Mouse (Mus musculus): ENCODE results near the gene Xiap. TPM values are rescaled to one million over a fixed set of nuclear protein-coding genes. Genes with fewer than 3 reads are reported as not detected.
"Not testable (repeated sequence)": the region's sequence is repeated elsewhere in the genome, so short reads cannot be mapped to it uniquely, and the experiment has no call there.

Xiap gene
- polyA plus RNA-seq (2015; fragmentation: Nextera tagmentation; extraction: Ambion mirVana), result 11.3 and 12.0 TPM in 2 replicates

DNA sequence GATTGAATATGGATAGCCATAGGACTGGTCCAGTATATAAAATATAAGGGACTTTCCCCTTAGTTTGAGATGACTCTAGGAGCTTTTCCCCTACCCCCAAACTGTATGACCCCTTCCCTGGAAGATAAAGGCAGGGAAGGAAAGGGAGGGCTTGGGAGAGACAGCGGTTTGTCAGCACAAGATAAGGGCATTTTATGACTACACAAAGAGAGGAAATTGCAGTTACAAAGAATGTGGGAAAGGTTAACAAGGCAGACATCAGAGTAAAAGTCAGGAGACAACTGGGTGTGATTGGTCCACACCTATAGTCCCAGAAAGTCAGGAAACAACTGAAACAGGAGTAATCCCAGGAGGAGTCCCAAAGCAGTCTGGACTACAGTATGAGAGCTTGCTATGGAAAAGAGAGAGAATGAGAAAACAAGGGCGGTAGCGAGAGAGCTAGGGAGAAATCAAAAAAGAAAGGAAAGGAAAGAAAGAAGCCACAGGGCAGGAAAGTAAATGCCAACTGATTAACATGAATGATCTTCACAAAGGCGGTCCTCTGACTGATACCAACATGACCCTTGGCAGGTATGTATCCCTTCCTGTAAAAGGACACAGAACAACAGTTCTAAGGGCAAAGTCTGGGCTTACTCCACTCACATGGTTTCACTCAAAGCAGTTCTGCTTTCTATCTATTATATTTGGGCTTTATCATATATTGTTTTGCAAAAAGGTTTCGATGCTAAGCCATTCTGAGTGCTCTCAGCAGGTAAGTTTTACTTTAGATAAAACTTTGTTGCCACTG, at the start of gene Xiap:
Xiap (plus strand) TSS at position 398 of the 787 bp plus-strand sequence.
- no peaks in the 10 kb centered on the region for H3K9me3 ChIP-seq (replicated peaks)
- no peaks in the 10 kb centered on the region for H3K4me1 ChIP-seq
- no peak within 1 kb of the TSS for H3K4me3 ChIP-seq (replicated peaks)
- no peak within 1 kb of the TSS for H3K4me2 ChIP-seq
- H3K36me3 ChIP-seq, result no peaks in the 10 kb centered on the region
- 74% methylated on average over 5 of the region's 5 CpGs for WGBS
- H3K27ac ChIP-seq (replicated peaks), result no peak within 1 kb of the TSS
- H3K9ac ChIP-seq (replicated peaks), result no peak within 1 kb of the TSS
- no peaks in the 10 kb centered on the region for H3K27me3 ChIP-seq (replicated peaks)
- no peak for ATAC-seq (ENCODE audit: low FRiP score)

DNA sequence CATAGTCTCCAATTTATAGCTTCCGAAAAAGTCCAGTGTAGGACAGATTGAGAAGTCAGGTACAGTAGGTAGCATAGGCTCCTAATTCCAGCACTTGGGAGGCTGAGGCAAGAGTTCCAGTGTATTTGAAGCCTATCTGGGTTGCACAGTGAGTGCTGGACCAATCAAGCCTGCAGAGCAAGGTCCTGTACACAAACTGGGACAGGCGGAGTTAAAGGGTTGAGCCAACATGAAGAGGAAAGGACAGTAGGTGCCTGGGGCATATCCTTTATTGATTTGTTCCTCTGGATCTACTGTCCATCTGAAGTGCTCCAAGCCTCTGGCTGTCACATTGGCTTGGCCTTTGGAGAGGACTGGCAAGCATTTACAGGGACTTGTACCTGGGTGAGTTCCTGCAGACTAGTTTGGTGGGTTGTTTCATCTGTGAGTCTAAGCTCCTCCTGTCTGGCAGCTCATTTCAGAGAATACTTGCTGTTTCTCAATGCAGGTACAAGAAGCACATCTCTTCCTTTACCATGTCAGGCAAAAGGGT, 46.7 kb upstream of the Xiap start:
- Histone ChIP-seq H3K4me3 (replicated peaks) (no peak overlapping the region), H3K4me2 (no peak overlapping the region), H3K27me3 (replicated peaks) (no peaks in the 10 kb centered on the region), H3K9me3 (replicated peaks) (no peaks in the 10 kb centered on the region), H3K36me3 (no peaks in the 10 kb centered on the region), H3K9ac (replicated peaks) (no peak overlapping the region), H3K4me1 (no peaks in the 10 kb centered on the region), H3K27ac (replicated peaks) (no peak overlapping the region)
- no peak for ATAC-seq (ENCODE audit: low FRiP score)
- WGBS, result 83% methylated on average over 2 of the region's 2 CpGs

GRCm38 (mm10) chrX:42013776-42014175, 45.7 kb upstream of the Xiap start:
- Histone ChIP-seq H3K4me2 (no peak overlapping the region), H3K4me1 (no peaks in the 10 kb centered on the region), H3K27me3 (replicated peaks) (no peaks in the 10 kb centered on the region), H3K4me3 (replicated peaks) (no peak overlapping the region), H3K9me3 (replicated peaks) (no peaks in the 10 kb centered on the region), H3K27ac (replicated peaks) (no peak overlapping the region), H3K9ac (replicated peaks) (no peak overlapping the region), H3K36me3 (no peaks in the 10 kb centered on the region)
- 77% methylated on average over 3 of the region's 3 CpGs for WGBS
- ATAC-seq (ENCODE audit: low FRiP score), result no peak

DNA sequence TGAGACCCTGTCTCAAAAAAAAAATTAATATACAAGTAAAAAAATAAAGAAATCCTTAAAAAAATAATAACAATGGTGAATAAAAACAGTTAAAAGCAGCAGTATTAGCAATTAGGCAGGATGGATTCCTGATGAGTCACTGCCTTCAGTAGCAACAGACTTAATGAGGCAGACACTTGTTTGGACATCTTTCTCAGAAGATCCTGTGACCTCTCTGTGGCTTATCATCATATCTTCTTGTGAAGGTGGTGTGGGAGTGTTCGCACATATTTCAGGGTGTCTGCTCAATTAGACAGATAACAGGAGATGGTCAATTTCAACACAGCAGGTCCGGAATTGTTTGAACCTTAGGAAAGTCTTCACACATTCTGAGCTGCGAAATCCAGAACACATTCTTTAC, 45.0 kb upstream of the Xiap start:
- no peak overlapping the region for H3K27ac ChIP-seq (replicated peaks)
- H3K9ac ChIP-seq (replicated peaks), result no peak overlapping the region
- WGBS, result 92% methylated on average over 3 of the region's 3 CpGs
- H3K4me1 ChIP-seq, result no peaks in the 10 kb centered on the region
- no peaks in the 10 kb centered on the region for H3K27me3 ChIP-seq (replicated peaks)
- no peak overlapping the region for H3K4me2 ChIP-seq
- no peak overlapping the region for H3K4me3 ChIP-seq (replicated peaks)
- no peaks in the 10 kb centered on the region for H3K36me3 ChIP-seq
- H3K9me3 ChIP-seq (replicated peaks), result no peaks in the 10 kb centered on the region
- no peak for ATAC-seq (ENCODE audit: low FRiP score)

- H3K9me3 ChIP-seq (replicated peaks), result no peaks in the 10 kb centered on the region
- no peaks in the 10 kb centered on the region for H3K4me1 ChIP-seq
- H3K9ac ChIP-seq (replicated peaks), result no peak overlapping the region
- H3K4me3 ChIP-seq (replicated peaks), result no peak overlapping the region
- no peaks in the 10 kb centered on the region for H3K27me3 ChIP-seq (replicated peaks)
- no peaks in the 10 kb centered on the region for H3K36me3 ChIP-seq
- H3K27ac ChIP-seq (replicated peaks), result no peak overlapping the region
- no peak overlapping the region for H3K4me2 ChIP-seq
- WGBS, result 56% methylated on average over 1 of the region's 1 CpGs
- ATAC-seq (ENCODE audit: low FRiP score), result no peak
Measured at GRCm38 (mm10) chrX:42018030-42018429, 41.4 kb upstream of the Xiap start.

GRCm38 (mm10) chrX:42019441-42019840, 40.0 kb upstream of the Xiap start:
- Histone ChIP-seq H3K27ac (replicated peaks) (no peak overlapping the region), H3K9ac (replicated peaks) (no peak overlapping the region), H3K4me1 (no peaks in the 10 kb centered on the region), H3K27me3 (replicated peaks) (no peaks in the 10 kb centered on the region), H3K9me3 (replicated peaks) (no peaks in the 10 kb centered on the region), H3K4me3 (replicated peaks) (no peak overlapping the region), H3K4me2 (no peak overlapping the region), H3K36me3 (no peaks in the 10 kb centered on the region)
- no peak for ATAC-seq (ENCODE audit: low FRiP score)
- WGBS, result 91% methylated on average over 2 of the region's 2 CpGs

DNA sequence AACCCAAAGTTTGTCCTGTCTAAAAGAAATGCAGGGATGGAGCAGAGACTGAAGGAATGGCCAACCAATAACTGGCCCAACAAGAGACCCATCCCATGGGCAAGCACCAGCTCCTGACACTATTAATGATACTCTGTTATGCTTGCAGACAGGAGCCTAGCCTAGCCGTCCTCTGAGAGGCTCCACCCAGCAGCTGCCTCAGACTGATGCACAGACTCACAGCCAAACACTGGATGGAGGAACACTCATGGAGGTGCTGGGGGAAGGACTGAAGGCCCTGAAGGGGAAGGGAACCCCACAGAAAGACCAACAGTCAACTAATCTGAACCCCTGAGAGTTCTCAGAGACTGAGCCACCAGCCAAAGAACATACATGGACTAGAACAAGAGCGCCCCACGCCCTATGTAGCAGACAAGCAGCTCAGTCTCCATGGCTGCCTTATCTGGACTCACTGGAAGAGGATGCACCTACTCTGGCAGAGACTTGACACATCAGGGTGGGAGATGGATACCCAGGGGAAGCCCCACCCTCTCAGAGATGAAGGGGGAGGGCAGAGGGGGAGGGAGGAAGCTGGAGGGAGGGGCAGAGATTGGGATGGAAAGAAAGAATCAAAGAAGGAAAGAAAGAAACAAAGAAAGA, 33.6 kb upstream of the Xiap start:
- H3K9ac ChIP-seq (replicated peaks); H3K27me3 ChIP-seq (replicated peaks); H3K4me1 ChIP-seq; H3K9me3 ChIP-seq (replicated peaks); ATAC-seq (ENCODE audit: low FRiP score); H3K4me3 ChIP-seq (replicated peaks); H3K27ac ChIP-seq (replicated peaks); H3K4me2 ChIP-seq; H3K36me3 ChIP-seq: not testable (repeated sequence)
- 94% methylated on average over 2 of the region's 3 CpGs for WGBS

DNA sequence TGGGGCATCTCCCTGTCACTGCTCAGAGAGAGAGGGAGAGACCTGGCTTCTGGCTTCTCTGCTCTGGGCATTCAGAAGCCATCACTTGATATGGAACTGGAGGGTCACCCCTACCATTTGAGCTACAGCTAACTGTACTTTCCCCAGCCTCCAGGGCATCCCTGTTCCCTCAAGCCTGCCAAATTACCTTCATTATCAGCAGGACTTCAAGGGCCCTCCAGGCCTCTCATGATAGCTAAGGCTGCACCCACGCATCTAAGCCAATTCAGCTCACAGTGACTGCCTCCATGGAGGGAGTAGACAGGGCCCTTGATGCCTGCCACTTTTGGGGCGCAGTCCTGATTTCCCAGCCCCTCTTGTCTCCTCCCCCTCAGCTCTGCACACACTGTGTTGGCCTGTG, 32.5 kb upstream of the Xiap start:
- not testable (repeated sequence) for H3K27ac ChIP-seq (replicated peaks); H3K4me3 ChIP-seq (replicated peaks); H3K27me3 ChIP-seq (replicated peaks); H3K9me3 ChIP-seq (replicated peaks); H3K9ac ChIP-seq (replicated peaks); H3K4me2 ChIP-seq; H3K4me1 ChIP-seq; ATAC-seq (ENCODE audit: low FRiP score); H3K36me3 ChIP-seq
- WGBS, result 93% methylated on average over 2 of the region's 2 CpGs

GRCm38 (mm10) chrX:42033111-42033693, 26.3 kb upstream of the Xiap start:
- H3K27me3 ChIP-seq (replicated peaks), result no peaks in the 10 kb centered on the region
- no peaks in the 10 kb centered on the region for H3K4me1 ChIP-seq
- 43% methylated on average over 8 of the region's 8 CpGs for WGBS
- H3K4me3 ChIP-seq (replicated peaks), result no peak overlapping the region
- H3K4me2 ChIP-seq, result no peak overlapping the region
- no peak for ATAC-seq (ENCODE audit: low FRiP score)
- H3K9me3 ChIP-seq (replicated peaks), result no peaks in the 10 kb centered on the region
- H3K36me3 ChIP-seq, result no peaks in the 10 kb centered on the region
- H3K9ac ChIP-seq (replicated peaks), result no peak overlapping the region
- no peak overlapping the region for H3K27ac ChIP-seq (replicated peaks)

GRCm38 (mm10) chrX:42033911-42034310, 25.6 kb upstream of the Xiap start:
- no peaks in the 10 kb centered on the region for H3K36me3 ChIP-seq
- H3K4me1 ChIP-seq, result no peaks in the 10 kb centered on the region
- H3K9me3 ChIP-seq (replicated peaks), result no peaks in the 10 kb centered on the region
- no peaks in the 10 kb centered on the region for H3K27me3 ChIP-seq (replicated peaks)
- H3K4me3 ChIP-seq (replicated peaks), result no peak overlapping the region
- no peak overlapping the region for H3K4me2 ChIP-seq
- no peak overlapping the region for H3K9ac ChIP-seq (replicated peaks)
- no peak overlapping the region for H3K27ac ChIP-seq (replicated peaks)
- no peak for ATAC-seq (ENCODE audit: low FRiP score)
- 68% methylated on average over 7 of the region's 7 CpGs for WGBS

DNA sequence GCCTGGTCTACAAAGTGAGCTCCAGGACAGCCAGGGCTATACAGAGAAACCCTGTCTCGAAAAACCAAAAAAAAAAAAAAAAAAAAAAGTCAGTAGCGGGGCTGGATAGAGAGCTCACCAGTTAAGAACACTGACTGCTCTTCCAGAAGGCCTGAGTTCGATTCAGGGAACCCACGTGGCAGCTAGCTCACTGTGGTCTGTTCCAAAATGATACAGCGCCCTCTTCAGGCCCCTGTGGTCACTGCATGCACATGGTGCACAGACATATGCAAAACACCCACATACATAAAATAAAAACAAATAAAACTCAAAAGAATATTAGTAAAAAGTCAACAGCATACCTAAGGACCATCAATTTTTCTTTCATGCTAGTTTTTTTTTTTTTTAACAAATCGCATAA, 20.0 kb upstream of the Xiap start:
- Histone ChIP-seq H3K4me2 (no peak overlapping the region), H3K4me3 (replicated peaks) (no peak overlapping the region), H3K4me1 (no peaks in the 10 kb centered on the region), H3K9ac (replicated peaks) (no peak overlapping the region), H3K27me3 (replicated peaks) (no peaks in the 10 kb centered on the region), H3K9me3 (replicated peaks) (no peaks in the 10 kb centered on the region), H3K36me3 (no peaks in the 10 kb centered on the region), H3K27ac (replicated peaks) (no peak overlapping the region)
- WGBS, result 82% methylated on average over 5 of the region's 6 CpGs
- ATAC-seq (ENCODE audit: low FRiP score), result no peak

- no peak for ATAC-seq (ENCODE audit: low FRiP score)
- Histone ChIP-seq H3K36me3 (no peaks in the 10 kb centered on the region), H3K9me3 (replicated peaks) (no peaks in the 10 kb centered on the region), H3K27me3 (replicated peaks) (no peaks in the 10 kb centered on the region), H3K9ac (replicated peaks) (no peak overlapping the region), H3K4me2 (no peak overlapping the region), H3K27ac (replicated peaks) (no peak overlapping the region), H3K4me3 (replicated peaks) (no peak overlapping the region), H3K4me1 (no peaks in the 10 kb centered on the region)
- 84% methylated on average over 7 of the region's 7 CpGs for WGBS
Measured at GRCm38 (mm10) chrX:42044935-42045334, 14.5 kb upstream of the Xiap start.

All from neural tube, embryonic 15.5 days (tissue).